Mouse (Mus musculus) yolk sac, embryonic 10.5 days (tissue): ENCODE measurements around the gene Ankle1.

Experiments used
- DNase-seq: peaks from one replicate; pipeline ENCODE4 v3.0.0-alpha.2; 2017; ENCODE audit warnings: low spot score

Gene Ankle1

GRCm38 (mm10) chr8:71405401-71406098, at the start of gene Ankle1:
TSS of gene Ankle1 (plus strand) at chr8:71406010.
- peak; percentile 96 for DNase-seq

GRCm38 (mm10) chr8:71358026-71358425, 47.8 kb upstream of the Ankle1 start:
- DNase-seq, result no peak

- DNase-seq, result peak; percentile 96
Measured at GRCm38 (mm10) chr8:71366771-71367528, 38.9 kb upstream of the Ankle1 start, which contains the start of gene Use1. TSS of gene Use1 (plus strand) at chr8:71366848.

- DNase-seq, result no peak
Measured at GRCm38 (mm10) chr8:71367529-71368176, 38.2 kb upstream of the Ankle1 start.

- no peak for DNase-seq
Measured at GRCm38 (mm10) chr8:71368366-71368765, 37.4 kb upstream of the Ankle1 start.

GRCm38 (mm10) chr8:71369040-71369718, 36.6 kb upstream of the Ankle1 start:
- no peak for DNase-seq

GRCm38 (mm10) chr8:71370711-71371235, 35.0 kb upstream of the Ankle1 start:
- DNase-seq, result no peak

GRCm38 (mm10) chr8:71371236-71371848, 34.5 kb upstream of the Ankle1 start, which contains the start of gene Ocel1:
TSS of gene Ocel1 (plus strand) at chr8:71371298.
- DNase-seq, result peak; percentile 95

GRCm38 (mm10) chr8:71372427-71372826, 33.4 kb upstream of the Ankle1 start:
- no peak for DNase-seq

GRCm38 (mm10) chr8:71373000-71373399, 32.8 kb upstream of the Ankle1 start:
- no peak for DNase-seq

GRCm38 (mm10) chr8:71374616-71375206, 31.1 kb upstream of the Ankle1 start:
- no peak for DNase-seq

GRCm38 (mm10) chr8:71375581-71376422, 30.0 kb upstream of the Ankle1 start:
- DNase-seq, result peak; percentile 70

- no peak for DNase-seq
Measured at GRCm38 (mm10) chr8:71376423-71377030, 29.3 kb upstream of the Ankle1 start.

GRCm38 (mm10) chr8:71379008-71379407, 26.8 kb upstream of the Ankle1 start:
- no peak for DNase-seq

GRCm38 (mm10) chr8:71379512-71380075, 26.2 kb upstream of the Ankle1 start:
- DNase-seq, result no peak

- DNase-seq, result peak; percentile 63
Measured at GRCm38 (mm10) chr8:71380178-71381171, 25.3 kb upstream of the Ankle1 start.

GRCm38 (mm10) chr8:71381421-71381970, 24.3 kb upstream of the Ankle1 start, which contains the start of gene Nr2f6:
TSS of gene Nr2f6 (minus strand) at chr8:71381960.
- peak; percentile 83 for DNase-seq
